Mouse (Mus musculus): ENCODE measurements at regions not wholly inside any gene's neighbourhood (a gene's known extent, or its start where the extent isn't known, plus 50 kb on each side); places are given as distances from the start of the nearest gene placed in this dataset.

DNA sequence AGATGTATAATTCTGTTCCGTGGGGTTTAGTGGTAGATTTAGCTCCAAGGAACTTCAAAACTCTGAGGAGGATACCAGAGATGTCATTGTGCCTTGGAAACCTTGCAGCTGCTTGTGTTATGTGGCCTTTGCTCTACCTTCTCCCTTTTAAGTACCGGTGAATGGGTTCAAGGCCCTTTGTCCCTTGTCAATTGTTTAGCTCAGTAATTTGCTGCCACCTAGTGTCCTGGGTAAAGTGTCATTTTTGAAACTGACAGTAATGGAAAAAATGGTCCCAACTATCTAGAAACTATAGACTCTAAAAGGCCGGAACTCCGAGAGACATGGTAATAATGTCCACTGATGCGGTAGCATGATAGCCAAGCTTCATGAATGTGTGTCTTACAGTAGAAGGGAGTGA, 90.8 kb upstream of the Phactr1 start:
- TF ChIP-seq CTCF (IDR thresholded peaks at IDR 0.05; ENCODE audit: borderline replicate concordance, control insufficient read depth, extremely low read depth, insufficient read depth, low read length, poor library complexity) (no peak), POLR2A (IDR thresholded peaks at IDR 0.05; ENCODE audit: control insufficient read depth, extremely low read depth, insufficient read depth, low read length, poor library complexity) (no peak)
